Mouse (Mus musculus) cerebellum, postnatal 4 days (tissue): Measurements from ENCODE around the gene Heatr4.
A peak's percentile ranks its signal among the peaks of the same experiment; 100 is the strongest.

Experiments
- DNase-seq, 2 experiments: peaks; one replicate each; pipeline ENCODE4 v3.0.0; 2022; ENCODE audit warnings: low spot score in 2 of 2, mixed read lengths in 1 of 2

Heatr4 gene

GRCm38 (mm10) chr12:83998341-83999107 is 13.9 kb upstream of the Heatr4 start:
- DNase-seq, result peak in 1 of 2 experiments; percentile 12

- no peak for DNase-seq
These were observed 12.6 kb upstream of the Heatr4 start for GRCm38 (mm10) chr12:83997221-83997620.

- DNase-seq, result no peak
These were observed 4.7 kb upstream of the Heatr4 start for GRCm38 (mm10) chr12:83989378-83989777.

GRCm38 (mm10) chr12:83988483-83988882 is 3.8 kb upstream of the Heatr4 start:
- no peak for DNase-seq

GRCm38 (mm10) chr12:83987583-83988441 is 3.2 kb upstream of the Heatr4 start, which contains the start of gene Acot2:
Gene Acot2, plus strand, starts transcription at chr12:83987861.
- DNase-seq, result peak; percentile 33 to 68

GRCm38 (mm10) chr12:83987242-83987582 is 2.6 kb upstream of the Heatr4 start:
- DNase-seq, result no peak

GRCm38 (mm10) chr12:83981615-83982014 is 3.0 kb downstream of the Heatr4 start:
- no peak for DNase-seq

- DNase-seq, result no peak
These were observed 5.8 kb downstream of the Heatr4 start for GRCm38 (mm10) chr12:83978862-83979261.

GRCm38 (mm10) chr12:83972117-83972516 is 12.5 kb downstream of the Heatr4 start:
- DNase-seq, result no peak

GRCm38 (mm10) chr12:83965235-83965634 is 19.4 kb downstream of the Heatr4 start:
- DNase-seq, result no peak

- DNase-seq, result no peak
These were observed 26.4 kb downstream of the Heatr4 start for GRCm38 (mm10) chr12:83958278-83958677.

GRCm38 (mm10) chr12:83951711-83952575 is 32.7 kb downstream of the Heatr4 start:
- DNase-seq, result no peak

- DNase-seq, result peak; percentile 39 to 72
These were observed 33.6 kb downstream of the Heatr4 start for GRCm38 (mm10) chr12:83950840-83951701.

GRCm38 (mm10) chr12:83950493-83950839 is 34.2 kb downstream of the Heatr4 start, which contains the start of gene Riox1:
Gene Riox1, plus strand, starts transcription at chr12:83950608.
- peak; percentile 48 to 76 for DNase-seq

- DNase-seq, result no peak
These were observed 34.7 kb downstream of the Heatr4 start for GRCm38 (mm10) chr12:83949776-83950492.

GRCm38 (mm10) chr12:83949043-83949442 is 35.6 kb downstream of the Heatr4 start:
- DNase-seq, result no peak

- DNase-seq, result no peak
These were observed 37.3 kb downstream of the Heatr4 start for GRCm38 (mm10) chr12:83947260-83947811.

GRCm38 (mm10) chr12:83941938-83942337 is 42.7 kb downstream of the Heatr4 start:
- no peak for DNase-seq

GRCm38 (mm10) chr12:83940031-83940430 is 44.6 kb downstream of the Heatr4 start:
- DNase-seq, result no peak

GRCm38 (mm10) chr12:83939332-83939731 is 45.3 kb downstream of the Heatr4 start:
- no peak for DNase-seq
